Mouse (Mus musculus) ES-E14 (cell line): ENCODE measurements around the gene Slc7a15. TPM values are rescaled to one million over a fixed set of nuclear protein-coding genes. Genes with fewer than 3 reads are reported as not detected.

Experiments
- DNase-seq: peaks from one replicate; pipeline ENCODE4 v3.0.0-alpha.2; 2013; ENCODE audit warnings: low read depth, low spot score
- H3K27ac ChIP-seq: 2 replicates; pipeline ENCODE4 v1.5.1; 2012; ENCODE audit warnings: low read depth, mild to moderate bottlenecking, low read length, moderate library complexity, mixed read lengths; ENCODE audit not compliant: poor library complexity, insufficient read depth, severe bottlenecking
- H3K36me3 ChIP-seq: 2 replicates; pipeline ENCODE4 v1.6.1; 2012; ENCODE audit warnings: mild to moderate bottlenecking, low read length, moderate library complexity, mixed read lengths; ENCODE audit not compliant: control insufficient read depth, poor library complexity, insufficient read depth, severe bottlenecking
- H3K4me1 ChIP-seq, 2 experiments: fragments of 150-350 bp in 1 of 2; sonication (generic) in 1 of 2; 2 replicates each; pipeline ENCODE4 v1.6.1; 2012; ENCODE audit warnings: low read length in 2 of 2, mild to moderate bottlenecking in 1 of 2, mixed read lengths in 1 of 2; ENCODE audit not compliant: control insufficient read depth in 2 of 2, insufficient read depth in 2 of 2, poor library complexity in 1 of 2
- H3K4me3 ChIP-seq, 2 experiments: fragments of 150-350 bp in 1 of 2; sonication (generic) in 1 of 2; 2 replicates each; pipeline ENCODE4 v1.5.1; 2012; ENCODE audit warnings: low read length in 2 of 2, low read depth in 1 of 2, mild to moderate bottlenecking in 1 of 2, mixed read lengths in 1 of 2; ENCODE audit not compliant: insufficient read depth in 1 of 2, poor library complexity in 1 of 2, severe bottlenecking in 1 of 2
- H3K9ac ChIP-seq: 2 replicates; pipeline ENCODE4 v1.6.1; 2012; ENCODE audit warnings: low read depth, mild to moderate bottlenecking, low read length, mixed read lengths; ENCODE audit not compliant: poor library complexity, insufficient read depth, severe bottlenecking
- H3K9me3 ChIP-seq: fragments of 150-350 bp; sonication (generic); 2 replicates; pipeline ENCODE4 v1.6.1; 2012; ENCODE audit warnings: low read depth, mild to moderate bottlenecking, low read length; ENCODE audit not compliant: control insufficient read depth, insufficient read depth
- CHD2 ChIP-seq: IDR thresholded peaks from 2 replicates; pipeline ENCODE4 v1.6.1; 2014; ENCODE audit warnings: mild to moderate bottlenecking, low read depth, low read length, inconsistent platforms
- HCFC1 ChIP-seq: IDR thresholded peaks from 2 replicates; pipeline ENCODE4 v1.6.1; 2012; ENCODE audit warnings: low read length, inconsistent platforms, borderline replicate concordance; ENCODE audit not compliant: insufficient read depth
- MAFK ChIP-seq: IDR thresholded peaks from 2 replicates; pipeline ENCODE4 v1.6.1; 2014; ENCODE audit warnings: mild to moderate bottlenecking, low read depth, low read length, inconsistent platforms; ENCODE audit not compliant: insufficient read depth
- ZC3H11A ChIP-seq: IDR thresholded peaks from 2 replicates; pipeline ENCODE4 v1.6.1; 2012; ENCODE audit warnings: low read depth, mild to moderate bottlenecking, inconsistent platforms, low read length, borderline replicate concordance
- ZNF384 ChIP-seq: IDR thresholded peaks from 2 replicates; pipeline ENCODE4 v1.6.1; 2012; ENCODE audit warnings: low read depth, low read length, inconsistent platforms
- in situ Hi-C, 2 experiments: fragments of 600-800 bp; cut with MboI; formaldehyde crosslinking; loops; one replicate each; pipeline ENCODE4 v1.15.1; 2025; ENCODE audit warnings: low sequenced_read_pairs in 2 of 2, inconsistent platforms in 1 of 2; ENCODE audit not compliant: unreplicated experiment in 2 of 2
- total RNA-seq: library from RNA; depleted of rRNA; stranded (reverse); fragments of 300-350 nt; gene quantifications from 2 replicates; pipeline ENCODE4 v1.2.3, GENCODE M21; 2012

Gene Slc7a15
- total RNA-seq, 1 experiment = 0.18 TPM

- Histone ChIP-seq H3K4me3 (no peak overlapping the region), H3K27ac (no peak overlapping the region), H3K9me3 (no peaks in the 10 kb centered on the region), H3K4me1 (no peaks in the 10 kb centered on the region), H3K36me3 (no peaks in the 10 kb centered on the region), H3K9ac (no peak overlapping the region)
- DNase-seq = no peak
- no peak for TF ChIP-seq MAFK
- no peak for TF ChIP-seq ZC3H11A
- no peak for TF ChIP-seq ZNF384
- no peak for TF ChIP-seq HCFC1
- TF ChIP-seq CHD2 = no peak
- in situ Hi-C loops = no loop called here
Measured at GRCm38 (mm10) chr12:8631691-8632090, 32.8 kb upstream of the Slc7a15 start.

- in situ Hi-C loops = no loop called here
- no peaks in the 10 kb centered on the region for H3K36me3 ChIP-seq
Measured at GRCm38 (mm10) chr12:8629537-8629936, 30.7 kb upstream of the Slc7a15 start.

GRCm38 (mm10) chr12:8620678-8621018 is 21.8 kb upstream of the Slc7a15 start:
- in situ Hi-C loops = no loop called here
- no peak overlapping the region for H3K4me3 ChIP-seq
- no peak for TF ChIP-seq CHD2
- TF ChIP-seq ZNF384 = no peak
- no peak for TF ChIP-seq MAFK
- no peak for TF ChIP-seq ZC3H11A
- TF ChIP-seq HCFC1 = no peak
- H3K36me3 ChIP-seq = peaks cover 4% of the 10 kb centered on the region; the same call in 1 of the 2 replicates
- DNase-seq = no peak
- H3K4me1 ChIP-seq = no peaks in the 10 kb centered on the region
- no peak overlapping the region for H3K9ac ChIP-seq
- no peaks in the 10 kb centered on the region; the same call in none of the 2 replicates for H3K9me3 ChIP-seq
- no peak overlapping the region for H3K27ac ChIP-seq

More at GRCm38 (mm10) chr12:8629537-8629936, 30.7 kb upstream of the Slc7a15 start:
- no peak for DNase-seq
- H3K4me3 ChIP-seq = no peak overlapping the region
- TF ChIP-seq CHD2 (no peak), ZC3H11A (no peak), MAFK (no peak), ZNF384 (no peak), HCFC1 (no peak)
- H3K9me3 ChIP-seq = no peaks in the 10 kb centered on the region
- no peaks in the 10 kb centered on the region for H3K4me1 ChIP-seq
- no peak overlapping the region for H3K9ac ChIP-seq
- H3K27ac ChIP-seq = no peak overlapping the region

- Histone ChIP-seq H3K4me1 (no peaks in the 10 kb centered on the region), H3K4me3 (no peak overlapping the region), H3K9me3 (no peaks in the 10 kb centered on the region; the same call in none of the 2 replicates), H3K9ac (no peak overlapping the region), H3K27ac (no peak overlapping the region), H3K36me3 (peaks cover 4% of the 10 kb centered on the region; the same call in 1 of the 2 replicates)
- no peak for DNase-seq
- in situ Hi-C loops = no loop called here
- TF ChIP-seq HCFC1 (no peak), MAFK (no peak), ZC3H11A (no peak), CHD2 (no peak), ZNF384 (no peak)
Measured at GRCm38 (mm10) chr12:8619827-8620677, 21.2 kb upstream of the Slc7a15 start.
